Mouse (Mus musculus) layer of hippocampus, postnatal 10 days (tissue): Measurements from ENCODE around the gene Dnmt1. TPM values are rescaled to one million over a fixed set of nuclear protein-coding genes. Genes with fewer than 3 reads are reported as not detected.

ENCODE experiments used
- microRNA-seq, 2 experiments: library from miRNA; unstranded; fragments of <30 nt; microRNA quantifications; one replicate each; pipeline ENCODE4 v1.2.0; 2021
- total RNA-seq, 2 experiments: library from RNA; stranded (reverse); gene quantifications; 2 replicates each; pipeline ENCODE4 v1.2.3; 2021

Dnmt1 gene
- total RNA-seq, 2 experiments from 2014 or later = 47.4 to 52.1 TPM

Small RNAs within 50 kb of the gene (microRNA-seq; reads per million reads assigned to microRNA genes)
- gene Mir7081 = 0 to 1.1 reads per million in 2 experiments

Other genes starting within 250 kb of the Dnmt1 start
- gene Olfm2, start 213.5 kb downstream of the Dnmt1 start, total RNA-seq = 100 to 1,000 TPM; 123 to 138 TPM
- gene Col5a3, start 144.8 kb downstream of the Dnmt1 start, total RNA-seq = 1 to 10 TPM; 1.8 to 2.3 TPM
- not detected for gene Rdh8, start 141.4 kb downstream of the Dnmt1 start, total RNA-seq
- 10 to 100 TPM; 48.2 to 55.5 TPM for gene A230050P20Rik, start 91.2 kb downstream of the Dnmt1 start, total RNA-seq
- gene Angptl6, start 80.2 kb downstream of the Dnmt1 start, total RNA-seq = 10 to 100 TPM; 10.4 to 12.8 TPM
- gene Ppan, start 71.7 kb downstream of the Dnmt1 start, total RNA-seq = 10 to 100 TPM; 28.9 to 35.8 TPM
- gene Eif3g, start 61.3 kb downstream of the Dnmt1 start, total RNA-seq = 100 to 1,000 TPM; 137 to 144 TPM
- 1 to 10 TPM; 3.1 to 4.1 TPM for gene S1pr2, start 16.9 kb upstream of the Dnmt1 start, total RNA-seq
- gene Mrpl4, start 42.9 kb upstream of the Dnmt1 start, total RNA-seq = 10 to 100 TPM; 47.2 to 54.4 TPM
- gene Icam1, start 56.1 kb upstream of the Dnmt1 start, total RNA-seq = 1 to 10 TPM; 3.0 to 3.9 TPM
- under 1 TPM in 1 of 2 experiments, not detected in 1; 0.56 TPM for gene Icam4, start 69.5 kb upstream of the Dnmt1 start, total RNA-seq
- 100 to 1,000 TPM; 256 to 261 TPM for gene Icam5, start 72.2 kb upstream of the Dnmt1 start, total RNA-seq
- gene Zglp1, start 107.2 kb upstream of the Dnmt1 start, total RNA-seq = 1 to 10 TPM; 1.7 to 2.4 TPM
- gene Gm49373, start 113.2 kb upstream of the Dnmt1 start, total RNA-seq = 1 to 10 TPM; 1.4 to 1.5 TPM
- gene Fdx1l, start 113.7 kb upstream of the Dnmt1 start, total RNA-seq = 10 to 100 TPM; 53.7 to 55.2 TPM
- gene Gm38431, start 132.1 kb upstream of the Dnmt1 start, total RNA-seq = 1 to 10 TPM; 2.4 to 3.4 TPM
- gene Raver1, start 132.1 kb upstream of the Dnmt1 start, total RNA-seq = 10 to 100 TPM; 36.1 to 37.6 TPM
- gene Tyk2, start 171.4 kb upstream of the Dnmt1 start, total RNA-seq = 10 to 100 TPM; 12.7 to 14.0 TPM
- gene Cdc37, start 190.1 kb upstream of the Dnmt1 start, total RNA-seq = 100 to 1,000 TPM; 136 to 139 TPM
- 10 to 100 TPM; 58.9 to 59.5 TPM for gene Pde4a, start 205.8 kb upstream of the Dnmt1 start, total RNA-seq